Mouse (Mus musculus): ENCODE measurements around the gene Gtf3c1.

Gene Gtf3c1

DNA sequence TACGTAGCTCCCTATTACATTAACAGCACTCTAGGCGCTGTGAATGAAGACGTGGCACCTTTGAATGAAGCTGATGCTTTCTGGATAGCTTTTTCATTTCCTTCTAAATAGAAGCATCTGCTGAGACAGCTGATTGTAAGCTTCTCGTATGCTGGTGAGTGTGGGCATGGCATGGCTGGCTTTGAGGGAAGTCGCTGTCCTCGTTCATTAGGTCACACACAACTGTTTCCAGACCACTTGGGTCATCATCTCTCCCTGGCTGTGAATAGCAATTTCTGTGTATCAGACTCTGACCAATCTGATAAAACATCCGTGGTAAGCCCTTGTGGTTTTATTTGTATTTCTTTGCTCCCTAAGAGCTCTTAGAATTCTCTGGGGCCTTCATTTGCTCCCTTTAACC is 89.6 kb downstream of the Gtf3c1 start:
- no peak for DNase-seq (ENCODE audit: low spot score in 2 of 2)

DNA sequence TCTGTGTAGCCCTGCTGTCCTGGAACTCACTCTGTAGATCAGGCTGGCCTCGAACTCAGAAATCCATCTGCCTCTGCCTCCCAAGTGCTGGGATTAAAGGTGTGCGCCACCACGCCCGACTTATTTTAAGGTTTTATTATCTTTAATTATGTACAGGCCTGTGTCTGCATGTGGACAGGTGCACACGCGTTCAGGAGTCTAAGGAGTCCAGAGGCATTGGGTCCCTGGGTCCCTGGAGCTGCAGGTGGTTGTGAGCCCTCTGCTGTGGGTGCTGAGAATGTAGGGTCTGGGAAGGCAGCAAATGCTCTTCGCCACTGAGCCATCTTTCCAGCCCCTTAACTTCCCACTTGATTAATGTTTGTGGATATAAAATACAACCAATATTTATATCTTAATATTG is 92.1 kb downstream of the Gtf3c1 start:
- no peak for DNase-seq (ENCODE audit: low spot score in 2 of 2)

DNA sequence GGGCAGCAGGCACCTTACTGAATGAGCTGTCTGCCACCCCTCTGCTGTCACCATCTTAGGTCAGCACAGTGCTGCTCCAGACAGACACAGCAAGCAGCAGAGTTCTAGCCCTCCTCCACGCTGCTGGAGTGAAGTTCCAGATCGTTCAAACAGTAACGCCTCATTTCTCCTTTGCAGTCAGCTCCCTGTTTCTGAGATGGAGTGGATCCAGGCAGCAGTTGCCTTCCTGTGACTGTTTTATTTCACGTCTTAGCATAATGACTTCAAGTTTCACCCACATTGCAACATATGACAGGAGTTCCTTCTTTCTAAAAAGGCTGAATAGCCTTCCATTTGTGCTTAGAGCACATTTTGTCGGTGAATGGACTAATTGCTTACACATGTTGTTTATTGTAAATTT is 94.0 kb downstream of the Gtf3c1 start:
- no peak for DNase-seq (ENCODE audit: low spot score in 2 of 2)

DNA sequence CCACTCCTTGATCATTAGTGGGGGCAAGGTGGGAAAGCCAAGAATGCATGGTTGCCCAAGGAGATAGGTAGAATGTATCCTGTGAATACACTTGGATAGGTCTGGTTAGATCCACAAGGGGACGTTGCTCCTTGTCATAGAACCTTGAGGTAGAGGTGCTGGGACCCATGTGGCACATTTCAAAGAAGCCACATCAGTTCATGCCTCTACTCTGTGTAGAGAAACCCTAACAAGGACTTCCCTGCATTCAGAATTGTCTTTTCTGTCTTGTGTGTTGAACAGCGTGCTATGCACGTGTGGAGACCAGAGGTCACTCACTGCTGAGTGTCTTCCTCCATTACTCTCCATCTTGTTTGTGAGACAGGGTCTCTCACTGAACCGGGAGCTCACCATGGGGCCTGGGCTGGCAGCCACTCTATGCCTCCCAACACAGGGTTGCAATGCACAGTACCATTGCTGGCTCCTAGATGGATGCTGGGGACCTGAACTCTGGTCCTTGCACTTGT is 99.3 kb downstream of the Gtf3c1 start:
- DNase-seq (ENCODE audit: low spot score in 2 of 2), result no peak

DNA sequence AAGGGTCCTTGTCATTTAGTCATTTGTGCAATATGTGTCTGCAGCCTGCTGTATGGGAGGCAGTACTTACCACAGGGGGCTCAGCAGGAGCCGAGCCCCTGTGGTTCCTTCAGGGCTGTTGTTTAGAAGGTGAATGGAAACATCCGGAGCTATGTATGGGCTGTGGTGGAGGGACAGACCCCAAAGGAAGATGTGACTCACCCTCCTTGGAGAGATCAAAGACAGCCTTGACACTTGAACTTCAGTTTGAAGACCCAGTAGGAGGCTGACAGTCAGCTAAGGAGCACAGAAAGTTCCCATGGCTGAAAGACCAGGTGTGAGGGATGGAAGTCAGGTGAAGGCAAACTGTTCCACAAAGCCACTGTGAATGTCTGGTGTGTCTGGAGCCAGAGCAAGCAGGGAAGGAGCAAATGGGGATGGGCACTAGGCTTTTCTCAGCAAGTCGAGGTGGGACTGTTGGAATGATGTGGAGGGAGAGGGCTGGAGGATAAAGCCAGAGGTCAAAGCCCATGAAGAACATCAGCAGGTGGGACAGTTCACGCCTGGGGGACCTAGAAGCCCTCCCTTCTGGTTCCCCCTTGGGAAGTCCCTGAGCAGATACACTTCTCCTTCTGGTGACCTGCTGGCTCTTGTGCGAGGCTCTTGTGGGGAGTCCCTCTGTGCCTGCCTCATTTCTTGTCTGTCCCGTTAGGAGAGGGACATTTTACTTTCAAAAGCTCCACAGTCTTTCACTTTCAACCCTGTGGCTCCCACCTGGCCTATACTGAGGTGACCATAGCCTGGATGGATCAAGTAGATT is 100.0 kb downstream of the Gtf3c1 start:
- no peak for DNase-seq (ENCODE audit: low spot score in 2 of 2)

DNA sequence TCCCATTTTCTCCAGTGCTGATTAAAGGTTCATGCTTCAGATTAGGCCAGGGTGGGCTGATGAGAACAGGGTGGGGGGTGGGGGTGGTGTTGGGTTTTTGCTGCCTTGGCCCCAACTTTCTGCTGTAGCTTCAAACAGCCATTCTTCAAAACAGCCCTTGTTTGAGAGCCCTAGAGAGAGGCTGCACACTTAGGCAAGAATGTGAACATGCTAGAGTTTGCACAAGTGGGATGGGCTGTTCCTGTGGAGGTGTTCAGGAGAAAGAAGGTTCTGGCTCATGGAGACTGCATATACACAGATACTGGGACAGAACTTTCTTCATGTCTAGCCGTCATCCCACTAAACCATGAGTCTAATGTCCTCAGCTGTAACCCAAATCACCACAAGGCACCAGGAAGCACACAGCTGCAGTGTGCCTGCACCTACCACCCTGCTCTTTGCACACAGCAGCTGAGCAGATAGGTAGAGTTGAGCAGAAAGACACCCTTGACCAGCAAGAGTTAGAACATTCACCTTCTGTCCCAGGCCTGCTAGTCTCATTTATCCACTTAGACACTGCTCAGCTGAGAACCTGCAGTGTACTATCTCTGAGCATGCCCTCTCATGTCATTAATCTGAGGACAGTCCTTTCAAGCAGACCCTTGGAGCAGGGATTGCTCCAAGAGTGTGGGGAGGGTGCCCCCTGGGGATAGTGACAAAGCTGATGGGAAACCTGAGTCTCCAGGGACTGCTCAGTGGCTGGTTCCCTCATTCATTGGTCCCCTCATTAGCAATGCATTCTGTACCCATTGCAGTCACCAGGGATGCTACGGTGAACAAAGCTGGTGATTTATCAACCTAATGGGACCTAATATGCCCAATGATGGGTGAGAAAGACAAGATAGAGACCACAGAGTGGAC is 101.1 kb downstream of the Gtf3c1 start:
- DNase-seq (ENCODE audit: low spot score in 2 of 2), result no peak

GRCm38 (mm10) chr7:125605725-125606139 is 101.8 kb downstream of the Gtf3c1 start:
- DNase-seq (ENCODE audit: low spot score in 2 of 2), result peak; percentile 63 to 69

GRCm38 (mm10) chr7:125604362-125605319 is 102.9 kb downstream of the Gtf3c1 start:
- no peak for DNase-seq (ENCODE audit: low spot score in 2 of 2)

DNA sequence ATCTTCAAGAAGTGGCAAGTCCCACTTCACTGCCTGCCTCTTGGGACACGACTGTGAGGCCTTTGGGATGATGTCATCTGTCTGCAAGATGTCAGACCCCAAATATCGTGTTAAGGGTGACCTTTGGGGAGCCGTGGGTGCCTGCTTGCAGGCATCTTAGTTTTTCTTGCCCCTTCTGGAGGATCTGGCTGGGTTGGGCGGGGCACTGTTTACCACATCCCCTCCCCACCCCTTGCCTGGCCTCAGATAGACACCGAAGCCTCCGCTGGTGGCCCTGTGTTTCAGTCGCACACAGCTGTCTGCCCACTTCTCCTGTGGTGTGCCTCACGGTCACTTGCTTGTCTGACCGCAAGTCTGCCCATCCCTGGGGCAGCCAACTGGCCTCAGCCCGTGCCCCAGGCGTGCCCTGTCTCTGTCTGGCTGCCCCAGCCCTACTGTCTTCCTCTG is 104.4 kb downstream of the Gtf3c1 start, which contains the start of gene Il21r:
TSS of gene Il21r (plus strand) at position 245 of the 447 bp plus-strand sequence.
- DNase-seq (ENCODE audit: low spot score in 2 of 2), result peak; percentile 47 to 53

GRCm38 (mm10) chr7:125601821-125602448 is 105.6 kb downstream of the Gtf3c1 start:
- DNase-seq (ENCODE audit: low spot score in 2 of 2), result no peak

GRCm38 (mm10) chr7:125601280-125601670 is 106.3 kb downstream of the Gtf3c1 start:
- DNase-seq (ENCODE audit: low spot score in 2 of 2), result no peak

- no peak for DNase-seq (ENCODE audit: low spot score in 2 of 2)
Measured at GRCm38 (mm10) chr7:125600612-125601279, 106.8 kb downstream of the Gtf3c1 start.

DNA sequence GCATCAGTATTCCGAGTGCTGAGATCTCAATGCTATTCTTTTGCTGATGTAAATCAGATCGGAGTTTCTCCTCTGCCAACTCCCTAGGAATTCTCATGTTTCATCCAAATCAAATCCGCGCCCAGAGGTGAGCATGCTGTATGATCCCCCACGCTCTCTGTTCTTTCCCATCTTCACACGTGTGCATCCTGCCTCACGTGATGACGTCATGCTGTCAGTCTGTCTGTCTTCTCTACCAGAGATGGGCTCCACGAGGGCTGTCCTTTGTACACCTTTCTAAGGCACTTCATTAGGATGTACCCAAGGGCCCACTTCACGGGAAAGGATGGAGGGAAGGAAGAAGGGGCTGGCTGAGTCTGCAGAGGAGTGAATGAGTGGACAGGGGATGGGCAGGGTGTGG is 107.4 kb downstream of the Gtf3c1 start:
- no peak for DNase-seq (ENCODE audit: low spot score in 2 of 2)

DNA sequence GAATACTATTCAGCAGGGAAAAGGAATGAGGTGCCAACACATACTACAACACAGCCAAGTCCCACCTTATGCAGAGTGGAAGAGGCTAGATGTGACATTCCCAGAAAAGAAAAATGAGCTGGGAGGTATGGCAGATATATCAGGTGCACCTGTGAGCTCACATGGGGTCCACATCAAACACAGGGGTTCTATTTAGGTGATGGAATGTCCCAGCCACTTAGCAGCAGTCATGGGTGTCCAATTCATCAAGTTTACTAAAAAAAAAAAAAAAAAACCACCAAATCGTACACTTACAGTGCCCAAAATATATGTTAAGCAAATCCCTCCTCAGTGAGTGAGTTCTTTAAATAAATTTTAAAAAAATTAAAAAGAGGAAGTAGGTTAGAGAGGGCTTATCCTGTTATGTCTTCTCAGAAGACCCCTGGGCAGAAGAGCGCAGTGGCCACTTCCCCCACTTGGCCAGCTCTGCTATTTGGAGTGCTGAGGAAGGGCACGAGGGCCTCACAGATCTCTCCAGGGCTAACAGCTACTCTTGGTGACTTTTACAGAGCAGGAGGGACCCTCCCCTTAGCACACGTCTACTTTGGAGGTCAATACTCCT is 108.1 kb downstream of the Gtf3c1 start:
- DNase-seq (ENCODE audit: low spot score in 2 of 2), result no peak

DNA sequence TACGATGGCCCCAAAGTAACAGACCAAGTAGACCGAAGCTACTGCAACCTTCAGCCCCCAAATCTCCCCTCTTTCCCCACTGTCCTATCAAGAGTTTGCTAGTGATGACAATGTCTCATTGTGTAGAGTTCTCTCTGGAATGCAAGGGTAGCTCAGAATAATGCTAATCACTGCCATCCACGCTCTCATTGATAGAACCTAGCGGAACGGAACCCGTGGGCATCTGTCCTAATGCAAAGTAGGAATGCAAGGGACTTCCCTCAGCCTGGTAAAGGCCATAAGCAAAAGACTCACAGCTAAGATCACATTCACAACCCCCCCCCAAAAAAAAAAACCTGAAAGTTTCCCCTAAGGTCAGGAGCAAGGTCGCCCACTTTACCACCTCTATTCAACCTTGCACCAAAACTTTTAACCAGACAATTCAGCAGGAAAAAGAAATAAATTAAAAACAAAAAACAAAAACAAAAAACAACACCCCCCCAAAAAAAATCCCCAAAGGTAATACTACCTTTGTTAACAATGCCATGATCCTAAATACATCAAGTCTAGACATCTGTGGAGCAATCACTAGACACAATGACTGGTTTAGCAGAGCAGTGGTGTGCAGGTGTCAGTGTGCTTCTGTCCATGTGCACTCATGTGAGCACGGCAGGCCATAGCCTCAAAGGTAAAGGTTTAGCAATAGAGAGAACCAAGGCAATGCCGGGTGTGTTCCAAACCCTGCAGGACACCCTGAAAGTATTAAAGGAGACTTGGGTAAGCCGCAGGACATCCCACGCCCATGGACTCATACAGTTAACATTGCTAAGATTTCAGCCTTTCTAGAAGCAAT is 109.8 kb downstream of the Gtf3c1 start:
- no peak for DNase-seq (ENCODE audit: low spot score in 2 of 2)

GRCm38 (mm10) chr7:125597083-125597482 is 110.5 kb downstream of the Gtf3c1 start:
- DNase-seq (ENCODE audit: low spot score in 2 of 2), result no peak

- DNase-seq (ENCODE audit: low spot score in 2 of 2), result no peak
Measured at GRCm38 (mm10) chr7:125596406-125596805, 111.2 kb downstream of the Gtf3c1 start.

- DNase-seq (ENCODE audit: low spot score in 2 of 2), result no peak
Measured at GRCm38 (mm10) chr7:125593831-125594230, 113.7 kb downstream of the Gtf3c1 start.
